Mouse (Mus musculus): ENCODE measurements around the gene Aqp1.

Gene Aqp1

GRCm38 (mm10) chr6:55332100-55332772 is 4.0 kb upstream of the Aqp1 start:
- peak; percentile 91 for DNase-seq

GRCm38 (mm10) chr6:55332773-55333109 is 3.5 kb upstream of the Aqp1 start:
- DNase-seq = peak; percentile 95

- no peak for DNase-seq
Observed at GRCm38 (mm10) chr6:55337242-55337641, 1.0 kb downstream of the Aqp1 start.

- peak; percentile 93 for DNase-seq
Observed at GRCm38 (mm10) chr6:55338077-55338476, 1.8 kb downstream of the Aqp1 start.

- peak; percentile 96 for DNase-seq
Observed at GRCm38 (mm10) chr6:55338934-55339825, 2.9 kb downstream of the Aqp1 start.

GRCm38 (mm10) chr6:55341688-55342087 is 5.5 kb downstream of the Aqp1 start:
- peak; percentile 91 for DNase-seq

GRCm38 (mm10) chr6:55342328-55342727 is 6.1 kb downstream of the Aqp1 start:
- DNase-seq = peak; percentile 96

- DNase-seq = peak; percentile 89
Observed at GRCm38 (mm10) chr6:55343446-55343845, 7.2 kb downstream of the Aqp1 start.

GRCm38 (mm10) chr6:55344291-55345016 is 8.2 kb downstream of the Aqp1 start:
- peak; percentile 93 for DNase-seq

- peak; percentile 85 for DNase-seq
Observed at GRCm38 (mm10) chr6:55345264-55345663, 9.0 kb downstream of the Aqp1 start.

- peak; percentile 88 for DNase-seq
Observed at GRCm38 (mm10) chr6:55346491-55346890, 10.3 kb downstream of the Aqp1 start.

- DNase-seq = peak; percentile 91
Observed at GRCm38 (mm10) chr6:55347711-55348571, 11.7 kb downstream of the Aqp1 start.

- no peak for DNase-seq
Observed at GRCm38 (mm10) chr6:55349231-55349630, 13.0 kb downstream of the Aqp1 start.

GRCm38 (mm10) chr6:55350383-55350952 is 14.2 kb downstream of the Aqp1 start:
- DNase-seq = peak; percentile 82

GRCm38 (mm10) chr6:55351712-55352111 is 15.5 kb downstream of the Aqp1 start:
- DNase-seq = no peak

- DNase-seq = peak; percentile 83
Observed at GRCm38 (mm10) chr6:55353711-55354445, 17.6 kb downstream of the Aqp1 start.

GRCm38 (mm10) chr6:55354456-55355117 is 18.4 kb downstream of the Aqp1 start:
- peak; percentile 88 for DNase-seq

- DNase-seq = no peak
Observed at GRCm38 (mm10) chr6:55355575-55355974, 19.3 kb downstream of the Aqp1 start.

- DNase-seq = peak; percentile 99
Observed at GRCm38 (mm10) chr6:55356017-55356703, 19.9 kb downstream of the Aqp1 start.

- peak; percentile 90 for DNase-seq
Observed at GRCm38 (mm10) chr6:55356976-55357635, 20.9 kb downstream of the Aqp1 start.
